9 mouse cellular contexts compared by ENCODE assay signal in the genomic region with DNA sequence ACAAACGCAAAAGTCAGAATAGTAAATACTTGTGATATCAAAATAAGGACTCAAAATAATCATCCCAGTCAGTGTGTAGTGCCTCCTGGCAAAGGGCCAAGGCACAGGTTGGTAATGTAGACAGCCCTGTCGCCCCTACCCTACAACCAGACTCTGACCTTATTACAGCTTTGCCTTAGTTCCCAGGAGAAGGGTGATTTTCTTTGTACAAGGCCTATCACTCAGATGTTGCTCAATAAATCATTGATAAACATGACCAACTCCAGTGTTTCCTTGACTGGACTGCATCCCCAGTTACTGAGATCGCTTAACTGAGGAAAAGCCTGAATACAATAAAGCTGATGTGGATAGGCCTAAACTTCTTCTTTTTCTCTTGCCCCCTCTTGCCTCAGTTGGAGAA. TPM values are rescaled to one million over a fixed set of nuclear protein-coding genes. Genes with fewer than 3 reads are reported as not detected.
A peak's percentile ranks its signal among the peaks of the same experiment; 100 is the strongest.
DNase-seq lines count a peak whose midpoint lies in the region; ATAC-seq and TF ChIP-seq lines count a peak whose summit lies in the region.
"Had no signal": no experiment of that assay in that cellular context is flagged by ENCODE, and none has a peak within 500 bp of the region (broad histone marks: within the 10 kb centered on the region; RNA-seq: fewer than 3 reads in every experiment).

No protein-coding gene starts in this region.

- peak overlapping the region; percentile 88 for H3K4me2 ChIP-seq in heart, postnatal 0 days (ENCODE audit: low read depth, low read length)
- peak overlapping the region; percentile 96; the same call in 1 of the 2 replicates for H3K4me2 ChIP-seq in liver, embryonic 12.5 days

- H3K4me3 ChIP-seq in heart, postnatal 0 days (ENCODE audit: low read depth, low read length) = peak overlapping the region; percentile 77
- H3K4me3 ChIP-seq in testis, adult 2 months (ENCODE audit: control insufficient read depth, low read depth, low read length) = peak overlapping the region; percentile 75; the same call in 1 of the 2 replicates
- H3K4me3 ChIP-seq in liver, embryonic 12.5 days = no peak overlapping the region

- ATAC-seq in heart, postnatal 0 days (ENCODE audit: insufficient read depth, low read depth) = no peak
- ATAC-seq in liver, embryonic 12.5 days = no peak
- no peak for ATAC-seq in erythroid progenitor cell, adult 5-6 weeks (replicated peaks; ENCODE audit: low FRiP score, poor library complexity, severe bottlenecking)

- no peak for DNase-seq in heart, postnatal 0 days (ENCODE audit: low spot score)
- DNase-seq in heart, postnatal 36 days = no peak
- no peak for DNase-seq in testis, postnatal 10 days (ENCODE audit: low spot score)
- DNase-seq in right cerebral cortex, adult 2 months (ENCODE audit: low spot score in 2 of 2) = no peak
- DNase-seq: cerebellum, adult 11 months had no signal

- H3K27ac ChIP-seq in heart, postnatal 0 days (ENCODE audit: low read depth) = peak overlapping the region; percentile 89; the same call in 1 of the 2 replicates
- no peak overlapping the region for H3K27ac ChIP-seq in testis, adult 2 months (ENCODE audit: control insufficient read depth, insufficient read depth, low read depth, low read length)
- no peak overlapping the region for H3K27ac ChIP-seq in liver, embryonic 12.5 days
- H3K27ac ChIP-seq: macrophage had no signal

- no peaks in the 10 kb centered on the region for H3K36me3 ChIP-seq in heart, postnatal 0 days (replicated peaks; ENCODE audit: control insufficient read depth, insufficient read depth, low read length)
- no peaks in the 10 kb centered on the region for H3K36me3 ChIP-seq in testis, adult 2 months (ENCODE audit: control insufficient read depth, insufficient read depth, low read length)
- H3K36me3 ChIP-seq in liver, embryonic 12.5 days = peaks cover 5% of the 10 kb centered on the region

- intact Hi-C loops in heart, postnatal 36 days (cut with DNase I) = loop anchor here (5.0 kb wide), 1 partner anchor 180 kb away; no protein-coding TSS in a partner anchor

- H3K9ac ChIP-seq in heart, postnatal 0 days (replicated peaks; ENCODE audit: low read depth, low read length) = peak overlapping the region; percentile 81; the same call in 1 of the 2 replicates
- H3K9ac ChIP-seq in liver, embryonic 12.5 days = no peak overlapping the region

- no peaks in the 10 kb centered on the region for H3K9me3 ChIP-seq in heart, postnatal 0 days (replicated peaks; ENCODE audit: control insufficient read depth, low read length)
- H3K9me3 ChIP-seq in liver, embryonic 12.5 days (replicated peaks) = no peaks in the 10 kb centered on the region

- no peak for TF ChIP-seq POLR2A in testis, adult 2 months (IDR thresholded peaks at IDR 0.05; ENCODE audit: control insufficient read depth, low read depth, low read length)

- no peaks in the 10 kb centered on the region for H3K27me3 ChIP-seq in heart, postnatal 0 days (ENCODE audit: control insufficient read depth, insufficient read depth, low read length)
- no peaks in the 10 kb centered on the region for H3K27me3 ChIP-seq in testis, adult 2 months (ENCODE audit: control insufficient read depth, insufficient read depth, low read length)
- no peaks in the 10 kb centered on the region for H3K27me3 ChIP-seq in liver, embryonic 12.5 days (replicated peaks)

- 29% methylated on average over 3 of the region's 3 CpGs for WGBS in heart, postnatal 0 days
- WGBS in liver, embryonic 12.5 days (ENCODE audit: insufficient replicate concordance) = 74% methylated on average over 3 of the region's 3 CpGs

- no peak for TF ChIP-seq EP300 in heart, postnatal 0 days (IDR thresholded peaks at IDR 0.05; ENCODE audit: low read depth)

- peaks cover 52% of the 10 kb centered on the region for H3K4me1 ChIP-seq in heart, postnatal 0 days (ENCODE audit: control insufficient read depth, insufficient read depth)
- H3K4me1 ChIP-seq in testis, adult 2 months (ENCODE audit: control insufficient read depth, insufficient read depth, low read length) = peaks cover 21% of the 10 kb centered on the region
- H3K4me1 ChIP-seq in liver, embryonic 12.5 days = peaks cover 63% of the 10 kb centered on the region

- TF ChIP-seq CTCF in heart, postnatal 0 days (IDR thresholded peaks at IDR 0.05; ENCODE audit: low read depth) = no peak
- TF ChIP-seq CTCF in testis, adult 2 months (IDR thresholded peaks at IDR 0.05; ENCODE audit: control insufficient read depth, insufficient read depth, insufficient replicate concordance, low read depth, low read length) = no peak

RNA-seq across cellular contexts. Expression of gene Cfap20, which starts 2.2 kb away (rescaled TPM):
- 93.8 and 97.2 TPM in 2 replicates for total RNA-seq in heart, postnatal 0 days (2014; rRNA removed; ENCODE audit: low replicate concordance)
- 112 and 115 TPM in 2 replicates for polyA plus RNA-seq in heart, postnatal 0 days (2015; fragmentation: Nextera tagmentation; extraction: Ambion mirVana)
- 10 to 100 TPM; 24.2 to 25.9 TPM for total RNA-seq in heart, postnatal 36 days (2021)
- 103 and 106 TPM in 2 replicates for polyA plus RNA-seq in testis, adult 2 months (2012; rRNA removed)
- polyA plus RNA-seq in liver, embryonic 12.5 days (2016; fragmentation: Nextera tagmentation; extraction: Ambion mirVana) = 44.2 and 45.9 TPM in 2 replicates
- 30.2 and 44.3 TPM in 2 replicates for total RNA-seq in erythroid progenitor cell, adult 5-6 weeks (2015; ENCODE audit: low replicate concordance)
- 13.2 and 20.3 TPM in 2 replicates for total RNA-seq in erythroid progenitor cell, adult 5-6 weeks (2017; ENCODE audit: low replicate concordance)

RNA-seq across cellular contexts. Expression of gene Csnk2a2, which starts 57.4 kb away (rescaled TPM):
- total RNA-seq in heart, postnatal 0 days (2014; rRNA removed; ENCODE audit: low replicate concordance) = 25.0 and 27.6 TPM in 2 replicates
- 5.3 and 6.2 TPM in 2 replicates for polyA plus RNA-seq in heart, postnatal 0 days (2015; fragmentation: Nextera tagmentation; extraction: Ambion mirVana)
- 10 to 100 TPM; 32.9 to 36.3 TPM for total RNA-seq in heart, postnatal 36 days (2021)
- 107 and 125 TPM in 2 replicates for polyA plus RNA-seq in testis, adult 2 months (2012; rRNA removed)
- polyA plus RNA-seq in liver, embryonic 12.5 days (2016; fragmentation: Nextera tagmentation; extraction: Ambion mirVana) = 7.2 and 7.3 TPM in 2 replicates
- 22.2 and 69.9 TPM in 2 replicates for total RNA-seq in erythroid progenitor cell, adult 5-6 weeks (2015; ENCODE audit: low replicate concordance)
- total RNA-seq in erythroid progenitor cell, adult 5-6 weeks (2017; ENCODE audit: low replicate concordance) = 28.4 and 33.0 TPM in 2 replicates
